Mouse (Mus musculus): ENCODE measurements around the gene Kcnn3.
A peak's percentile ranks its signal among the peaks of the same experiment; 100 is the strongest.

Gene Kcnn3

GRCm38 (mm10) chr3:89519894-89520293 lies at the start of gene Kcnn3:
Kcnn3 (plus strand) TSS chr3:89520164.
- peak in 1 of 2 experiments; percentile 47 for DNase-seq (ENCODE audit: low read depth in 1 of 2, low spot score in 2 of 2)

- no peak for DNase-seq (ENCODE audit: low read depth in 1 of 2, low spot score in 2 of 2)
These were observed 47.7 kb upstream of the Kcnn3 start for GRCm38 (mm10) chr3:89472280-89472679.

GRCm38 (mm10) chr3:89473838-89474237 lies 46.1 kb upstream of the Kcnn3 start:
- DNase-seq (ENCODE audit: low read depth in 1 of 2, low spot score in 2 of 2) = no peak

GRCm38 (mm10) chr3:89479055-89479454 lies 40.9 kb upstream of the Kcnn3 start:
- DNase-seq (ENCODE audit: low read depth in 1 of 2, low spot score in 2 of 2) = no peak

GRCm38 (mm10) chr3:89481488-89481887 lies 38.5 kb upstream of the Kcnn3 start:
- peak in 1 of 2 experiments; percentile 41 for DNase-seq (ENCODE audit: low read depth in 1 of 2, low spot score in 2 of 2)

GRCm38 (mm10) chr3:89482249-89482648 lies 37.7 kb upstream of the Kcnn3 start:
- no peak for DNase-seq (ENCODE audit: low read depth in 1 of 2, low spot score in 2 of 2)

- DNase-seq (ENCODE audit: low read depth in 1 of 2, low spot score in 2 of 2) = peak; percentile 11 to 65
These were observed 35.0 kb upstream of the Kcnn3 start for GRCm38 (mm10) chr3:89484766-89485524.

GRCm38 (mm10) chr3:89486111-89486510 lies 33.9 kb upstream of the Kcnn3 start:
- no peak for DNase-seq (ENCODE audit: low read depth in 1 of 2, low spot score in 2 of 2)

- no peak for DNase-seq (ENCODE audit: low read depth in 1 of 2, low spot score in 2 of 2)
These were observed 32.9 kb upstream of the Kcnn3 start for GRCm38 (mm10) chr3:89486916-89487702.

GRCm38 (mm10) chr3:89490790-89491189 lies 29.2 kb upstream of the Kcnn3 start:
- no peak for DNase-seq (ENCODE audit: low read depth in 1 of 2, low spot score in 2 of 2)

GRCm38 (mm10) chr3:89491559-89491958 lies 28.4 kb upstream of the Kcnn3 start:
- DNase-seq (ENCODE audit: low read depth in 1 of 2, low spot score in 2 of 2) = no peak

- DNase-seq (ENCODE audit: low read depth in 1 of 2, low spot score in 2 of 2) = no peak
These were observed 27.2 kb upstream of the Kcnn3 start for GRCm38 (mm10) chr3:89492701-89493151.

- no peak for DNase-seq (ENCODE audit: low read depth in 1 of 2, low spot score in 2 of 2)
These were observed 25.3 kb upstream of the Kcnn3 start for GRCm38 (mm10) chr3:89494630-89495029.

GRCm38 (mm10) chr3:89496366-89496765 lies 23.6 kb upstream of the Kcnn3 start:
- DNase-seq (ENCODE audit: low read depth in 1 of 2, low spot score in 2 of 2) = no peak

- no peak for DNase-seq (ENCODE audit: low read depth in 1 of 2, low spot score in 2 of 2)
These were observed 20.3 kb upstream of the Kcnn3 start for GRCm38 (mm10) chr3:89499696-89500095.

GRCm38 (mm10) chr3:89501486-89501885 lies 18.5 kb upstream of the Kcnn3 start:
- no peak for DNase-seq (ENCODE audit: low read depth in 1 of 2, low spot score in 2 of 2)

GRCm38 (mm10) chr3:89502551-89502950 lies 17.4 kb upstream of the Kcnn3 start:
- no peak for DNase-seq (ENCODE audit: low read depth in 1 of 2, low spot score in 2 of 2)

GRCm38 (mm10) chr3:89508041-89508440 lies 11.9 kb upstream of the Kcnn3 start:
- DNase-seq (ENCODE audit: low read depth in 1 of 2, low spot score in 2 of 2) = no peak

GRCm38 (mm10) chr3:89510979-89511378 lies 9.0 kb upstream of the Kcnn3 start:
- DNase-seq (ENCODE audit: low read depth in 1 of 2, low spot score in 2 of 2) = no peak

GRCm38 (mm10) chr3:89511400-89511799 lies 8.6 kb upstream of the Kcnn3 start:
- DNase-seq (ENCODE audit: low read depth in 1 of 2, low spot score in 2 of 2) = no peak

- DNase-seq (ENCODE audit: low read depth in 1 of 2, low spot score in 2 of 2) = no peak
These were observed 7.7 kb upstream of the Kcnn3 start for GRCm38 (mm10) chr3:89512225-89512624.

- no peak for DNase-seq (ENCODE audit: low read depth in 1 of 2, low spot score in 2 of 2)
These were observed 4.5 kb upstream of the Kcnn3 start for GRCm38 (mm10) chr3:89515444-89515843.

All from monocyte, adult 2 months (primary cell).